Mouse (Mus musculus): ENCODE results near the gene Tmem222.
A peak's percentile ranks its signal among the peaks of the same experiment; 100 is the strongest.

Tmem222 gene

DNA sequence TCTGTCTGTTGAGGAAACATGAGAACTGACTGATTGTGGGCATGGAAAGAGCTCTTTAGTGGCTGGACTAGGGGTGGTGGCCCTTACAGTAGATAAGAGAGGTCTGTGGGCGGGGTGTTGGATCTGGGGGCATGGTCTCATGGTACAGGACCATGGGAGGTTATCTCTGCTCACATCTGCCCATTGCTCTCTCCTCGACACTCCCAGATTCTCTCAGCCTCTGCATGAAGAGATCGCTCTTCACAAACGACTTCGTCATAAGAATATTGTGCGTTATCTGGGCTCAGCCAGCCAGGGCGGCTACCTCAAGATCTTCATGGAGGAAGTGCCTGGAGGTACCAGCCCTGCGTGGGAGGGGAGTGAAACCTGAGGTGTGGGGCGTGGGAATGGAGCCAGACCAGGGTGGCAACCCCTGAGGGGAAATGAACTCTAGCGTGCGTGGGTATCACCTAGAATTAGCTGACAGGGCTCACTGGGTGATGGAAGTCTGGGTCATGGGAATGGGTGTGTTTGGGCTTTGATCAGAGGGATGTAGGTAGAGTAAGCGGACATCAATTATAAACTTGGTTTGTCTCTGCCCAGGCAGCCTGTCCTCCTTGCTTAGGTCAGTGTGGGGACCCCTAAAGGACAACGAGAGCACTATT is 29.7 kb downstream of the Tmem222 start:
- no peak for DNase-seq

DNA sequence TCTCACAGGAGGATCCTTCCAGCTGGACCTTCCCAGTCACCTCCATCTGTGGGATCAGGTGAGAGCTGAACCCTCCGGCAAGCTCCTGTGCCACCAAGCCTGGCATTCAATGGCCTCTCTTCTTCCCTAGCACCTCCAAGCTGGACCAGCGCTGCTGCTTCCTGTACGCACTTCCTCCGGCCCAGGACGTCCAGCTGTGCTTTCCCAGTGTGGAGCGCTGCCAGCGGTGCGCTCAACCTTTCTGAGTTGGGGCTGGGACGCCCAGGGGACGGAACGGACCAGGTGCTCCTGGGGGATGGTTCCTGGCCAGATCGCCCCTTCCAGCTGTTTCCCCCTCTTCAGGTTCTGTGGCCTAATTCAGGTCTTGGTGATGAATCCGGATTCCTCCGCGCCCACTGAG is 30.5 kb downstream of the Tmem222 start:
- DNase-seq, result peak; percentile 77

DNA sequence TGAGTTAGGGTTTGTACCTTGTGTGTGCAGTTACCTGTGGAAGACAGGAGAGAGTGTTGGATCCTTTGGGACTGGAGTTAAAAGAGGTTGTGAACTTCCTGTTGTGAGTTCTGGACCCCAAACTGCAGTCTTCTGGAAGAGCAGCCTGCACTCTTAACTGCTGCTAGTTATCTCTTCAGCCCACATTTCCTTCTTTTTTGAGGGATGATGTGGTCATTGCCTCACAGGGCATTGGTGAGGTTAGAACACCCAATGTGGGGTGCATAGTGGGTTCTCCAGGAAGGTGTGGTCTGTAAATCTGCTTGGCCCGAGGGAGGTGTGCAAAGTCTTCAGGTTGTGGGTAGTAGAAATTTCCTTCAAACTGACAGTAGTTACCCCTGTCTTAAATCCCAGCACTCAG is 33.3 kb downstream of the Tmem222 start:
- DNase-seq, result no peak

DNA sequence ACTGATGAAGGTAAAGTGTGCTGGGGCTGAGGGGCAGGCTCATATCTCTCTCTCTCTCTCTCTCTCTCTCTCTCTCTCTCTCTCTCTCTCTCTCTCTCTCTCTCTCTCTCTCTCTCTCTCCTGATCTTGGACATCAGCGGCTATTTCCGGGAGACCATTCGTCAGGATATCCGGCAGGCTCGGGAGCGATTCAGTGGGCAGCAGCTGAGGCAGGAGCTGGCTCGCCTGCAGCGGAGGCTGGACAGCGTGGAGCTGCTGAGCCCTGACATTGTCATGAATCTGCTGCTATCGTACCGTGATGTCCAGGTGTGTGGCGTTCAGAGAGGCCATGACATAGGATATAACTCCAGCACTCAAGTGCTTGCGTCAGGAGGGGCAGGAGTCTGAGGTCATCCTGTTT is 34.1 kb downstream of the Tmem222 start:
- peak; percentile 65 for DNase-seq

DNA sequence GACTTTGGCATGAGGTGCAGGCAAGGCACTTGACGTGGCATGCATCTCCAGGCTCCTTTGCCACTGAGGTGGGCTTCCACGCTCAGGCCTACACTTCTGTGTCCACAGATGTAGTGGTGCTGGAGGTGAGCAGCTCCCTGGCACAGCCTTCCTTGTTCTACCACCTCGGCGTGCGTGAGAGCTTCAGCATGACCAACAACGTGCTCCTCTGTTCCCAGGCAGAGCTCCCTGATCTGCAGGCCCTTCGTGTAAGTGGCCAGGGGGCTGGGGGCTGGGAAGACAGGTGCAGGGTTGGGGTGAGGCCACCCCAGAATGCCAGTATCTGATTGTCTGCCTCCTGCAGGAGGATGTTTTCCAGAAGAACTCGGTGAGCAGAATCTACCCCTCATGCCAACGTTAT is 34.9 kb downstream of the Tmem222 start:
- DNase-seq, result no peak

DNA sequence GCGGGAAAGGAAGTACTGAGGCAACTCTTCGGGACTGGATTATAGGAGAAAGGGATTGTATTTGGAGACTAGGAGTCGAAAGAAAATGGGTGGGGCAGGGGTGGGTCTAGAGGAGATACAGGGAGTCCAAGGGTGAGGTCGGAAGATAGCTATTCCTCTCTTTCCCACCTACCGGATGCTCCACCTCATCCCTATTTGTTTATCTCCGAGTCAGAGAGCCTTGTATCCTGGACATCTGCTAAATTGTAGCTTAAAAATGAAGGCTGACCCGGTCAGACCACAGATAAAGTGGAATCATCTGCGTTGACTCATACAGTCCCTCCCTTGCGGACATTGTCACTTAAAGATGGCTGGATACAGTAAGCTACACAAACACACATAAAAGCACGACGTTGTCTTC is 35.7 kb downstream of the Tmem222 start:
- no peak for DNase-seq

DNA sequence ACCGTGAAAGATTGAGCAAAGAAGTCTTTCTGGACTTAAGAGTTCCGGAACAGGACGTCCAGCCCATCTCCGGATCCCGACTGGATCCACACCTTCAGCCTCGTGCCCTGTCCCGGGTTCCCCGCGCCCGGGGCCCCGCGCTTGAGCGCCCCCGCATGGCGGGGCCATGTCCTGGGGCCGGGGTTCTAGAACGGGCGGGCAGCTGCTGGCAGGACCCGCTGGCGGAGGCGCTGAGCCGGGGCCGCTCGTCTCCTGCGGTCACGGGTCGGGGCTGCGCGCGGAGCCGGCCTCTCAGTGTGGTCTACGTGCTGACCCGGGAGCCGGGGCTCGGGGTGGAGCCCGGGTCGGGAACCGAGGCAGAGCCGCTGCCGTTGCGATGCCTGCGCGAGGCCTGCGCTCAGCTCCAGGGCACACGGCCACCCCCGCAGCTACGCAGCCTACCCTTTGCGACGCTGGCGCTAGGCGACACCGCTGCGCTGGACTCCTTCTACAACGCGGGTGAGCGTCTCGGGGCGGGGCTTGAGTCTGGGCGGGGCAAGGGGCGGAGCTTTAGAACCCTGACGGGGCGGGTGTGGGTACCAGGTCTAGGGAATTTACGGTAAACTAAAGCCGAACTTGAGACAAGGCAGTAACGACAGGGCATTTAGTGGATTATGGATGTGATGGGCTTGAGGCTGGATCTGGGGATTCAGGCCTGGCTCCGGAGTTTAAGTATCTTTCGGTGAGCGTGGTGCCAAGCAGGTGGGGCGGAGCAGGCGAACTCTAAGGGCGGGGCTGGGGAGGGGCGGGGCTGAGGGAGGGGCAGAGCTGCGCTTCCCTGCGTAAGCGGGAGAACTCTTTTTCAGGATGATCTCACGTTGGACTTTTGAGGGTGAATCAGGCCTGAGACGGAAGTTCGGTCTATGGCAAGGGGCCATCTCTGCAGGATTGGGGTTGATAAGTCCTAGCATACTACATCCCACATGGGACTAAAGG is 36.4 kb downstream of the Tmem222 start:
- peak; percentile 95 for DNase-seq

DNA sequence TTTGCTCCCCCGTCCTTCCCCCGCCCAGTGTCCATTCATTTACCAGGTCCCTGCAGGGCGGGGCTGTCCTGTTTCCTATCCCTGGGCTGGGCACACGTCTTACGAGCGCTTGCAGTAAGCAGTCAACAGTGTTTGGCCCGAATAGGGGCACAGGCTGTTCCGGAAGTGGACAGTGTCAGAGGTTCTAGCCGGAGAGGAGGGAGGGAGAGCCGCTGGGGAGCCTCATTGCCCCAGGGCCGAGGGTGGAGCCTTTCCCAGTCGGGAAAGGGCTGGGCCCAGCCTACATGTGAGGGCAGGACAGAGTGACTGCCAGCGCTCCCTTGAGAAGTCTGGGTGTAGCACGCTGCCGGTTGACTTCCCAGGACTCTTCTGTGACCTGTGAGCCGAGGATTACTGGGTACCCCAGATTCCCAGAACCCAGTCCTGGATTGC is 37.1 kb downstream of the Tmem222 start, which contains the start of gene Map3k6:
Map3k6 (plus strand) TSS at position 329 of the 432 bp plus-strand sequence.
- DNase-seq, result peak; percentile 77

DNA sequence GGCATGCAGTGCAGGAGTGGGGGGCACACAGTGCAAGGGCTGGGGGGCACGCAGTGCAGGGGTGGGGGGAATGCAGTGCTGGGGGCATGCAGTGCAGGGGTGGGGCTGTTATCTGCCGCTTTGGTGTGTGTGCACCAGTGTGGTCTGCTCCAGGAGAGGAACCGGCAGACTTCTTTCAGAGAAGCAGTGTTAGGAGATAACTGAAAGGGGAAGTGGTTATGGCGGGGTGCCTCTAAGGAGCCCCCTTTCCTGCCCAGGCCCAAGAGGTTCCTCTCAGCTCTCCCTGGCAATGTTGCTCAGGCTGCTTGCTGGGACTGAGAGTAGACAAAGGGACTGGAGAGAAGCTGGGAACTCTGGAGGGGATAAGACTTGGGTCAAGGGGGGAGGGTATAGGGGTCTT is 39.7 kb downstream of the Tmem222 start:
- DNase-seq, result no peak

DNA sequence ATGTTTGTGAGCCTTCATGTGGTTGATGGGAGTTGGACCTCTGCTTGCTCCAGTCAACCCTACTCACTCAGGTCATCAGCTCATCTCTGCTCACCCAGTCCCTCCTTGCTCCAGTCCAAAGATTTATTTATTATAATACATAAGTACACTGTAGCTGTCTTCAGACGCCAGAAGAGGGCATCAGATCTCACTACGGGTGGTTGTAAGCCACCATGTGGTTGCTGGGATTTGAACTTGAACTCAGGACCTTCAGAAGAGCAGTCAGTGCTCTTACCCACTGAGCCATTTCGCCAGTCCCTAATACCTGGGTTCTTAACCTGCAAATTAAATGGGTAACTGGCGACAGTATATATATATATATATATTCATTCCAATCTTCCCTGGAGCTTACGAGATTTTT is 42.2 kb downstream of the Tmem222 start:
- DNase-seq, result no peak

DNA sequence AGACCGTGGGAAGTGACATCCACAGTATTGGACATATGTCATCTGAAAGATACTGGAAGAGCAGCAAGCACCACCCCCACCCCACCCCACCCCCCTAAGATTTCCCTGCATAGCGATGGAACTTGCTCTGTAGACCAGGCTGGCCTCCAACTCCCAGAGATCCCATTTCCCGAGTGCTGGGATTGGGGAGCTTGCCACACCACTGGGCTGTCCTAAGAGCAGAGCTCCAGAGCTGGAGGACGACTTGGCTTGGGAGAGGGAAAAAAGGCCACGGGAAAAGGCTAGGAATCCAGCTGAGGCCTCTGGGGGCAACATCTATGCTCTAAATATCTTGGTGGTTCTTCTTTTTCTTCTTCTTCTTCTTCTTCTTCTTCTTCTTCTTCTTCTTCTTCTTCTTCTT is 42.8 kb downstream of the Tmem222 start:
- no peak for DNase-seq

DNA sequence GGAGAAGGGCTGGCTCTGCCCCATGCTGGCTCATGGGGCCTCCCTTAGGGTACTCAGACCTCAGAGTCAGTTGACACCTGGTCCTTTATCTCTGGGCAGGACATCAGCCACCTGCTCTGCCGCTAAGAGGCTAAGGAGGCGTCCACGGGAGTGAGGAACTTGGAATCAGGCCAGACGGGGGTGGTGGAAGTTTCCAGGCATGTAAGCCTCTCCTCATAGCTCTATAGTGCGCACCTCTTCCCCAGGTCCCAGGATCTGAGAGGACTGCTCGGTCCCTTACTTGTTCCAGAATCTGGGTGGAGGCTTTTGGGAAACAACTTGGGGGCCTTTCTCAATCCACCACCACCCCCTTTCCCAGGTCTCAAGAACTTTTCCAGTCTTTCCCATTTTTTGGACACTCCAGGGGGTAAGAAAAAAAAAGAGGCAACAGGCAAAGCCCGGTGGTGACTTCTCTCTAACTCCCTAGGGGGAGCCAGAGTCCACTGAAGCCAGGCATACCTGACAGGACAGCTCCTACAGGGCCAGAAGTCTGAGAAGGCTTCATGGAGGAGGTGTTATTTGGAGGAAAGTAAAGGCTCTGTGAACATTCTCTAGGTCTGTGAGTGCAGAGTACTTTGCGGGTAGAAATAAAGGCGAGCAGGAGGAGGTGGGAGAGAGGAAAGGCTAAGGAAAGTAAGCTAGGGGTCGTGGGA is 44.2 kb downstream of the Tmem222 start:
- peak; percentile 65 for DNase-seq

DNA sequence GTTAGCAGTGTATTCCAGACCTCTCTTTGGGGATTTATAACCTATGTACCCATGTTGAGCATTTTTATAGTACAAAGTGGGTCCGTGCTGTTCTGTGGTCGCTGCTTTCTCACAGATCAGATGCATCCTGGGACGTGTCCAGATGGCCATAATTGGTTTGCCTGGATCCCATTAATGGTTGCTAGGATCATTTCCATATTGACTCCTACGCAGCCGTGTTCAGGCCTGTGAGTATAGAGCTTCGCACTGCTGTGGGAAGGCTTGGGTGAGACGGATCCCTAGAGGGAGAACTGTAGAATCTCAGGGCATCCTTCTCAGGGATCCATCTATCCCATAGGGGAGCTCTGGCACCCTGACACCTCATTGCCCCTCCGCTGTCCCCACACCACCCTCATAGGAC is 48.0 kb downstream of the Tmem222 start:
- DNase-seq, result no peak

DNA sequence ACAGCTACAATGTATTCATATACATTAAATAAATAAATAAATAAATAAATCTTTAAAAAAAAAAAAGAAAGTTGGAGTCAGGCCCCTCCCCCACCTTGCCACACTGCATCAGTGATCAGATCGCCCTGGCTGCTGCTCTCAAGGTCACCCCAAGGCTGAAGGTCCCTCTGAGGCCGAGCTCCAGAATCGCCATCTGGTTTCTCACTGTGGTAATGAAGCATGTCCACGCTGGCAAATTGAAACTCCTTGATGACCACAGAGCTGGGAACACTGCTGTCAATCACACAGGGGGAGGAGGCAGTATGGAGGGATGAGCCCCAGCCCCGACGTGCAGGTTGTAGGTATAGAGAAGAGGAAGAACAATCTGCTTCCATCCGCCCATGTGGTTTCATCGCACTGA is 50.0 kb downstream of the Tmem222 start:
- DNase-seq, result no peak

DNA sequence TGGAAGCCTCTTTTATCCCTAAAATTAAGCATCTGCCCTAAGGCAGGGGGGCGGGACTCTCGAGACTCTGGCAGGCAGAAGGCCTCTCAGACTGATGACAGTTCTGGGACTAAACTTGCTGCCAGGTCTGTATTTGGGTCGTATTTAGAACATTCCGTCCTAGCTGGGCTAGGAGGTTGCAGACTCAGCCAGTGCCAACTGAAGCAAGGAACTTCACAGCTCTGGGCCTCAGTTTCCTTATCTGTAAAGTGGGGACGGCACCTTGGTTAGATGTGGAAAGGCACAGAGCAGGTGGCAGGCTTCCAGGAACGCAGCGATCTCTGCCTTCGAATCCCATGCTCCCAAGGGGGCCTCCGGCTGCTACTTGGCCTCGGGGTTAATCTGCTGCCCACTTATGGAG is 51.5 kb downstream of the Tmem222 start:
- DNase-seq, result no peak

DNA sequence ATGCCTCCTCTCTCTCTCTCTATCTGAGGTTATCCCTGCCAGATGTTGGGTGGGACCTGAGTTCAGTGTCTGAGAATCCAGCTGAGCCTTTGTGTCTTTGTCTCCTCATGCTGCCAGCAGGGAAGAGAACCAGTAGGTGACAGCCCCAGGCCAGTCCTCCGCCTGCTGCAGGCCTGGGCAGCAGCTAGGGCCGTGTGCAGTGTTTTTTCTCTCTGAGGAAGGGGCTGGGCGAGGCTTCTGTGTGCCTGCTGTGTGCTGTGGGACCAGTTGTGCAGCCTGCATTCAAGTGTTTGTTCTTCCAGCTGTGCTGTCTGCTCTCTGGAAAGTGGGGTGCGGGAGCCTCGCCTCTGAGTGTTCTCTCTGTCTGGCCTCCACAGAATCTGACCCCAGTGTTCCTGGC is 53.7 kb downstream of the Tmem222 start:
- no peak for DNase-seq

DNA sequence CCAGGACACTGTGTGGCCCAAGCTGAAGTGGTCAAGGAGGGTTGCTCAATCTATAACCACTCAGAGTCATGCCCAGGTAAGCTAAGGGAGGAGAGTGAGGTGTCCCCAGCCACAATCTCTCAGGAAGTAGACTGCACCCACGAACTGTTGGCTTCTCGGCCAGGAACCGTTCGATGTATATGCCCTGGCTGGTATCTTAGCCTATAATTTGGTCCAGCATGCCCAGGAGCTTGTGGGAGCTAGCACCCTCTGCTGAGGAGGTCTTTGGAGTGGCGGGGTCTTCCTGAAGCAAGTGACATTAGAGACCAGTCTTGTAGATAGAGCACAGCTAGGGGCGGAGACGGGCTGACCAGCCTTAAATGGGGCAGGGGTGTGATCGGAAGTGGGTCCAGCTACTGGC is 55.9 kb downstream of the Tmem222 start:
- no peak for DNase-seq

DNA sequence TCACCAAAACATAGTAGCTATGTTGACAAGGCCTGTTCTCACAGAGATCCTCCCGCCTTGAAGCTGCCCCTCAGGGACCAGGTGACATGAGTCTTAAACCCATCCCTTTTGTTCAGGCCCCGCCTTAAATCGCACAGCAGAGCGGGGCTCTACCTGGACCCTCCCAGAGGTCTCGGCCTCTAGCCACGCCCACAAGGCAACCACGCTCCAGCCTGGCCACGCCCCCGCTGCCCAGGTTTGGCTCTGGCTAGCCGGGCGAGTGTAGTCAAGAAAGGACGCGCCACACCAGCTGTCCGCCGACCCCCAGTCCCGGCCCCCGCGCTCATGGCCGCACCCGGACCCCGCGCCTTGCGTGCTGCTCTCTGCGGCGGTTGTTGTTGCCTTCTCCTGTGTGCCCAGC is 56.9 kb downstream of the Tmem222 start:
- DNase-seq, result peak; percentile 79

DNA sequence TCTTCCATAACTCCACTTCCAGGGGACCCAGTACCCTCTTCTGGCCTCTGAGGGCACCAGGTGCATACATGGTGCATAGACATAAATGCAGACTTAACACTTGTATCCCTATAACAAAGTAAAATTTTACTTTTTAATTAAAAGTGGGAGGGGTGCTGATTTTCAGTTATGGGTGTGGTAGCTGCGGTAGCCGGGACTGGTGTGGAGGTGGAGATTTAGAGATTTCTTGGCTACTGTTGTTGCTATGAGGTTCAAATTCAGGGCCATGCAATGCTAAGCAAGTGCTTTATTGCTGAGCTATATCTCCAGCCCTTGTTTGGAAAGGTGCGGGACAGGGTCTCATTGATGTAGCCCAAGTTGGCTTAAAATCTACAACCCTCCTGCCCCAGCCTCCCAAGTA is 58.8 kb downstream of the Tmem222 start:
- no peak for DNase-seq

DNA sequence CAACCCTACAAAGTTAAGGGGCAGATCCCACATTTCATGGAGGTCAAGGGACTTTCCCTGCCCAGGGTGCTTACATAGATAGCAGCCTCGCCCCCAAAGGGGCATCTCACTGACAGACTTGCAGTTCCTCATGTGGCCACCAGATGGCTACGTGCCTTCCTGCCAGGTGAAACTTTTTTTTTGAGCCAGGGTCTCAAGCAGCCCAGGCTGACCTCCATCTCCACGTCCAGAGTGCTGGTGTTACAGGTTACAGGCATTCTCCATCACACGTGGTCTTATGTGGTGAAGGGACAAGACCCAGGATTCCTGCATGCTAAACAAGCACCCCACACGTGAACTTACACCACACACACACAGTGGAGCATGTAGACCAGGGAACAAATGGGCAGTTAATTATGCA is 60.0 kb downstream of the Tmem222 start:
- DNase-seq, result peak; percentile 84
